Mouse (Mus musculus) intestine, embryonic 15.5 days (tissue): ENCODE data around the gene Rbm20. TPM values are rescaled to one million over a fixed set of nuclear protein-coding genes. Genes with fewer than 3 reads are reported as not detected.
A peak's percentile ranks its signal among the peaks of the same experiment; 100 is the strongest.

Experiments
- ATAC-seq: fragments of 200-750 bp; cut with Nextera tagmentation; 2 replicates; pipeline ENCODE4 v1.8.0; 2017; ENCODE audit warnings: moderate TSS enrichment, moderate library complexity
- H3K27ac ChIP-seq: fragments of 300-500 bp; sonication (generic); 2 replicates; pipeline ENCODE4 v1.5.1; 2015; ENCODE audit warnings: mild to moderate bottlenecking, inconsistent platforms
- H3K27me3 ChIP-seq: fragments of 300-500 bp; sonication (generic); replicated peaks from 2 replicates; pipeline ENCODE4 v1.6.1; 2015; ENCODE audit warnings: inconsistent platforms
- H3K36me3 ChIP-seq: fragments of 300-500 bp; sonication (generic); 2 replicates; pipeline ENCODE4 v1.6.1; 2015; ENCODE audit warnings: inconsistent platforms
- H3K4me1 ChIP-seq: fragments of 300-500 bp; sonication (generic); replicated peaks from 2 replicates; pipeline ENCODE4 v1.6.1; 2015; ENCODE audit warnings: inconsistent platforms
- H3K4me2 ChIP-seq: fragments of 300-500 bp; sonication (generic); replicated peaks from 2 replicates; pipeline ENCODE4 v1.6.1; 2015; ENCODE audit warnings: mild to moderate bottlenecking, inconsistent platforms
- H3K4me3 ChIP-seq: fragments of 300-500 bp; sonication (generic); replicated peaks from 2 replicates; pipeline ENCODE4 v1.5.1; 2015; ENCODE audit warnings: inconsistent platforms
- H3K9ac ChIP-seq: fragments of 300-500 bp; sonication (generic); 2 replicates; pipeline ENCODE4 v1.6.1; 2015; ENCODE audit warnings: inconsistent platforms
- H3K9me3 ChIP-seq: fragments of 300-500 bp; sonication (generic); 2 replicates; pipeline ENCODE4 v1.6.1; 2016; ENCODE audit warnings: inconsistent platforms
- WGBS: fragments of 180-500 bp; shearing (Covaris S2); methylation state at CpG from one replicate; pipeline ENCODE4 v1.1.7; 2015; 5-methylcytosine and 5-hydroxymethylcytosine counted together
- polyA plus RNA-seq: library from polyadenylated mRNA; unstranded; fragments of >200 nt; fragmentation: Nextera tagmentation; extraction: Ambion mirVana; gene quantifications from 2 replicates; pipeline ENCODE4 v1.2.1, GENCODE M21; 2015

Rbm20 gene
- polyA plus RNA-seq, 1 experiment from 2014 or later = 0.77 TPM

- 87% methylated on average over 6 of the region's 6 CpGs for WGBS
- H3K9me3 ChIP-seq = no peaks in the 10 kb centered on the region
- no peaks in the 10 kb centered on the region for H3K27me3 ChIP-seq
- H3K4me1 ChIP-seq = no peaks in the 10 kb centered on the region
- H3K4me3 ChIP-seq = no peak overlapping the region
- H3K27ac ChIP-seq = no peak overlapping the region
- no peak overlapping the region for H3K4me2 ChIP-seq
- ATAC-seq = no peak
- H3K36me3 ChIP-seq = no peaks in the 10 kb centered on the region
- H3K9ac ChIP-seq = no peak overlapping the region
Measured at GRCm38 (mm10) chr19:53875246-53875645, 198.1 kb downstream of the Rbm20 start.

GRCm38 (mm10) chr19:53877779-53878178 lies 200.7 kb downstream of the Rbm20 start:
- no peaks in the 10 kb centered on the region for H3K36me3 ChIP-seq
- H3K4me1 ChIP-seq = no peaks in the 10 kb centered on the region
- no peak overlapping the region for H3K9ac ChIP-seq
- H3K27ac ChIP-seq = no peak overlapping the region
- no peak overlapping the region for H3K4me2 ChIP-seq
- H3K4me3 ChIP-seq = no peak overlapping the region
- H3K27me3 ChIP-seq = no peaks in the 10 kb centered on the region
- no peaks in the 10 kb centered on the region for H3K9me3 ChIP-seq
- 47% methylated on average over 1 of the region's 1 CpGs for whole genome bisulfite sequencing
- ATAC-seq = no peak

- H3K27ac ChIP-seq = no peak overlapping the region
- H3K36me3 ChIP-seq = no peaks in the 10 kb centered on the region
- WGBS = 82% methylated on average over 1 of the region's 1 CpGs
- H3K4me3 ChIP-seq = no peak overlapping the region
- no peaks in the 10 kb centered on the region for H3K9me3 ChIP-seq
- no peak for ATAC-seq
- H3K9ac ChIP-seq = no peak overlapping the region
- H3K4me2 ChIP-seq = no peak overlapping the region
- no peaks in the 10 kb centered on the region for H3K4me1 ChIP-seq
- H3K27me3 ChIP-seq = no peaks in the 10 kb centered on the region
Measured at GRCm38 (mm10) chr19:53880460-53880859, 203.4 kb downstream of the Rbm20 start.

GRCm38 (mm10) chr19:53881786-53882185 lies 204.7 kb downstream of the Rbm20 start:
- no peak overlapping the region for H3K9ac ChIP-seq
- no peaks in the 10 kb centered on the region for H3K36me3 ChIP-seq
- H3K9me3 ChIP-seq = no peaks in the 10 kb centered on the region
- no peaks in the 10 kb centered on the region for H3K4me1 ChIP-seq
- H3K4me2 ChIP-seq = no peak overlapping the region
- ATAC-seq = no peak
- H3K27me3 ChIP-seq = no peaks in the 10 kb centered on the region
- no peak overlapping the region for H3K27ac ChIP-seq
- no peak overlapping the region for H3K4me3 ChIP-seq
- 62% methylated on average over 5 of the region's 5 CpGs for WGBS

- Histone ChIP-seq H3K4me1 (peaks cover 4% of the 10 kb centered on the region; the same call in 1 of the 2 replicates), H3K36me3 (no peaks in the 10 kb centered on the region), H3K27ac (no peak overlapping the region), H3K9me3 (no peaks in the 10 kb centered on the region), H3K4me2 (no peak overlapping the region), H3K4me3 (no peak overlapping the region), H3K27me3 (no peaks in the 10 kb centered on the region), H3K9ac (no peak overlapping the region)
- 81% methylated on average over 10 of the region's 10 CpGs for WGBS
- no peak for ATAC-seq
Measured at GRCm38 (mm10) chr19:53885450-53885849, 208.3 kb downstream of the Rbm20 start.

- Histone ChIP-seq H3K4me1 (peaks cover 15% of the 10 kb centered on the region), H3K27ac (no peak overlapping the region), H3K36me3 (no peaks in the 10 kb centered on the region), H3K4me3 (no peak overlapping the region), H3K27me3 (no peaks in the 10 kb centered on the region), H3K9ac (no peak overlapping the region), H3K4me2 (no peak overlapping the region), H3K9me3 (no peaks in the 10 kb centered on the region)
- ATAC-seq = no peak
- WGBS = 80% methylated on average over 10 of the region's 10 CpGs
Measured at GRCm38 (mm10) chr19:53886576-53887370, 209.7 kb downstream of the Rbm20 start.

GRCm38 (mm10) chr19:53887822-53888221 lies 210.7 kb downstream of the Rbm20 start:
- 75% methylated on average over 3 of the region's 3 CpGs for WGBS
- no peak overlapping the region for H3K27ac ChIP-seq
- ATAC-seq = no peak
- no peaks in the 10 kb centered on the region for H3K36me3 ChIP-seq
- no peak overlapping the region for H3K9ac ChIP-seq
- H3K4me3 ChIP-seq = no peak overlapping the region
- H3K4me1 ChIP-seq = peaks cover 26% of the 10 kb centered on the region
- no peaks in the 10 kb centered on the region for H3K27me3 ChIP-seq
- H3K4me2 ChIP-seq = no peak overlapping the region
- no peaks in the 10 kb centered on the region for H3K9me3 ChIP-seq

GRCm38 (mm10) chr19:53888331-53888730 lies 211.2 kb downstream of the Rbm20 start:
- no peak overlapping the region for H3K4me3 ChIP-seq
- 79% methylated on average over 9 of the region's 9 CpGs for whole genome bisulfite sequencing
- no peak overlapping the region for H3K4me2 ChIP-seq
- no peak overlapping the region for H3K9ac ChIP-seq
- H3K36me3 ChIP-seq = no peaks in the 10 kb centered on the region
- peaks cover 27% of the 10 kb centered on the region for H3K4me1 ChIP-seq
- ATAC-seq = no peak
- H3K27me3 ChIP-seq = no peaks in the 10 kb centered on the region
- H3K9me3 ChIP-seq = no peaks in the 10 kb centered on the region
- no peak overlapping the region for H3K27ac ChIP-seq

- no peaks in the 10 kb centered on the region for H3K9me3 ChIP-seq
- H3K4me1 ChIP-seq = peaks cover 34% of the 10 kb centered on the region
- no peak for ATAC-seq
- H3K27ac ChIP-seq = no peak overlapping the region
- no peaks in the 10 kb centered on the region for H3K36me3 ChIP-seq
- H3K4me2 ChIP-seq = no peak overlapping the region
- H3K27me3 ChIP-seq = no peaks in the 10 kb centered on the region
- no peak overlapping the region for H3K9ac ChIP-seq
- H3K4me3 ChIP-seq = no peak overlapping the region
- WGBS = 74% methylated on average over 5 of the region's 5 CpGs
Measured at GRCm38 (mm10) chr19:53889555-53889954, 212.4 kb downstream of the Rbm20 start.

GRCm38 (mm10) chr19:53890274-53890673 lies 213.2 kb downstream of the Rbm20 start:
- H3K4me2 ChIP-seq = no peak overlapping the region
- H3K4me1 ChIP-seq = peaks cover 34% of the 10 kb centered on the region
- no peaks in the 10 kb centered on the region for H3K27me3 ChIP-seq
- H3K4me3 ChIP-seq = no peak overlapping the region
- 67% methylated on average over 5 of the region's 5 CpGs for WGBS
- H3K27ac ChIP-seq = peak overlapping the region; percentile 83; the same call in 1 of the 2 replicates
- H3K9me3 ChIP-seq = no peaks in the 10 kb centered on the region
- no peak overlapping the region for H3K9ac ChIP-seq
- ATAC-seq = no peak
- H3K36me3 ChIP-seq = no peaks in the 10 kb centered on the region

GRCm38 (mm10) chr19:53890781-53891251 lies 213.7 kb downstream of the Rbm20 start:
- Histone ChIP-seq H3K9ac (no peak overlapping the region), H3K36me3 (no peaks in the 10 kb centered on the region), H3K4me1 (peaks cover 34% of the 10 kb centered on the region), H3K27me3 (no peaks in the 10 kb centered on the region), H3K4me3 (no peak overlapping the region), H3K4me2 (no peak overlapping the region), H3K9me3 (no peaks in the 10 kb centered on the region), H3K27ac (peak overlapping the region; percentile 83)
- ATAC-seq = peak; percentile 50
- 49% methylated on average over 5 of the region's 5 CpGs for WGBS

GRCm38 (mm10) chr19:53891569-53891968 lies 214.5 kb downstream of the Rbm20 start:
- H3K27ac ChIP-seq = peak overlapping the region; percentile 83
- H3K4me2 ChIP-seq = no peak overlapping the region
- H3K9me3 ChIP-seq = no peaks in the 10 kb centered on the region
- WGBS = 76% methylated on average over 2 of the region's 2 CpGs
- no peak for ATAC-seq
- H3K4me3 ChIP-seq = no peak overlapping the region
- H3K36me3 ChIP-seq = no peaks in the 10 kb centered on the region
- peaks cover 34% of the 10 kb centered on the region for H3K4me1 ChIP-seq
- no peak overlapping the region for H3K9ac ChIP-seq
- no peaks in the 10 kb centered on the region for H3K27me3 ChIP-seq

- Histone ChIP-seq H3K36me3 (no peaks in the 10 kb centered on the region), H3K27ac (peak within 1 kb of the TSS; percentile 83), H3K9ac (0 out of 2 replicates have a peak within 1 kb of the TSS, but pooled peaks have one; percentile 9), H3K9me3 (no peaks in the 10 kb centered on the region), H3K4me1 (peaks cover 38% of the 10 kb centered on the region), H3K4me3 (no peak within 1 kb of the TSS), H3K27me3 (no peaks in the 10 kb centered on the region), H3K4me2 (no peak within 1 kb of the TSS)
- peak; percentile 41; the same call in 1 of the 2 replicates for ATAC-seq
- WGBS = 27% methylated on average over 3 of the region's 3 CpGs
Measured at GRCm38 (mm10) chr19:53892061-53892460, 215.0 kb downstream of the Rbm20 start, which contains the start of gene Pdcd4. Gene Pdcd4 (plus strand): TSS chr19:53892231.
